Comparison of ENCODE assay signal across 21 mouse cellular contexts in the genomic region with DNA sequence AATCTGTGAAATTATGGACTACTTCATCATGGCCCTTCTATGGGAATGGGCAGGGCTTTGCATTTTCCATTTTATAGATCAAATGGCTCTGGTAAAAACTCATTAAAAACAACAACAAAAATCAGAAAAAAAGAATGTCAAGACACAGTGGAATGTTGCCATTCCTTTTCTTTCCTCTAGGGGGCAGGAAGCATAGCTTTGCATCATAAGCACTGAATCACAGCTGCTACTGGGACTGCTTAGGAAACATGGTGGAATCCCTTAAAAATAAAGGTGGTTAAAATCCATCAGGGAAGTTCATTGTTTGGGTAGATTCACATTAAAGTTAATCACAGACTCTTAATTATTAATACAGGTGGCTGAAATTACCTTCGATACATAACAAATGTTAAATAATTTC.
DNase-seq lines count a peak whose midpoint lies in the region; ATAC-seq and TF ChIP-seq lines count a peak whose summit lies in the region.
"Had no signal": no experiment of that assay in that cellular context is flagged by ENCODE, and none has a peak within 500 bp of the region (broad histone marks: within the 10 kb centered on the region; RNA-seq: fewer than 3 reads in every experiment).

No protein-coding gene starts in this region.

- H3K27me3 ChIP-seq in embryonic facial prominence, embryonic 11.5 days (ENCODE audit: control insufficient read depth, insufficient read depth, low read length), result no peaks in the 10 kb centered on the region
- no peaks in the 10 kb centered on the region for H3K27me3 ChIP-seq in embryonic facial prominence, embryonic 10.5 days (replicated peaks; ENCODE audit: low read depth, poor library complexity, severe bottlenecking)
- H3K27me3 ChIP-seq in kidney, postnatal 0 days (ENCODE audit: insufficient read depth, low read length), result no peaks in the 10 kb centered on the region
- no peaks in the 10 kb centered on the region for H3K27me3 ChIP-seq in kidney, adult 2 months (replicated peaks; ENCODE audit: control insufficient read depth, insufficient read depth, low read length)
- no peaks in the 10 kb centered on the region for H3K27me3 ChIP-seq in midbrain, embryonic 14.5 days (ENCODE audit: control insufficient read depth, insufficient read depth, low read length)
- H3K27me3 ChIP-seq in midbrain, embryonic 13.5 days, result no peaks in the 10 kb centered on the region
- H3K27me3 ChIP-seq: embryonic facial prominence, embryonic 12.5 days; hindbrain, embryonic 15.5 days; liver, embryonic 15.5 days had no signal

- no peaks in the 10 kb centered on the region for H3K9me3 ChIP-seq in embryonic facial prominence, embryonic 11.5 days (replicated peaks; ENCODE audit: control insufficient read depth, low read length)
- no peaks in the 10 kb centered on the region for H3K9me3 ChIP-seq in embryonic facial prominence, embryonic 10.5 days
- no peaks in the 10 kb centered on the region for H3K9me3 ChIP-seq in kidney, postnatal 0 days (replicated peaks; ENCODE audit: low read length)
- H3K9me3 ChIP-seq in midbrain, embryonic 14.5 days (ENCODE audit: control insufficient read depth, low read length), result no peaks in the 10 kb centered on the region
- no peaks in the 10 kb centered on the region for H3K9me3 ChIP-seq in midbrain, embryonic 13.5 days
- H3K9me3 ChIP-seq: embryonic facial prominence, embryonic 12.5 days; hindbrain, embryonic 15.5 days; liver, embryonic 15.5 days; midbrain, embryonic 10.5 days had no signal

- no peak for ATAC-seq in embryonic facial prominence, embryonic 11.5 days (replicated peaks; ENCODE audit: insufficient number of reproducible peaks, low FRiP score, low TSS enrichment, low read depth)
- ATAC-seq in kidney, postnatal 0 days (replicated peaks; ENCODE audit: low FRiP score, low read depth), result no peak
- ATAC-seq in midbrain, embryonic 14.5 days (ENCODE audit: low FRiP score, low TSS enrichment), result no peak
- ATAC-seq in midbrain, embryonic 13.5 days, result no peak

- no peaks in the 10 kb centered on the region for H3K4me1 ChIP-seq in embryonic facial prominence, embryonic 11.5 days (ENCODE audit: control insufficient read depth, insufficient read depth, low read length)
- no peaks in the 10 kb centered on the region for H3K4me1 ChIP-seq in embryonic facial prominence, embryonic 10.5 days
- H3K4me1 ChIP-seq in kidney, postnatal 0 days (replicated peaks; ENCODE audit: insufficient read depth, low read length), result no peaks in the 10 kb centered on the region
- no peaks in the 10 kb centered on the region for H3K4me1 ChIP-seq in kidney, adult 2 months (ENCODE audit: control insufficient read depth, insufficient read depth, low read length)
- no peaks in the 10 kb centered on the region for H3K4me1 ChIP-seq in midbrain, embryonic 14.5 days (ENCODE audit: control insufficient read depth, insufficient read depth, low read length)
- H3K4me1 ChIP-seq in midbrain, embryonic 13.5 days (replicated peaks), result no peaks in the 10 kb centered on the region
- H3K4me1 ChIP-seq: embryonic facial prominence, embryonic 12.5 days; hindbrain, embryonic 15.5 days; liver, embryonic 15.5 days; midbrain, embryonic 10.5 days had no signal

- TF ChIP-seq POLR2A in kidney, adult 2 months (IDR thresholded peaks at IDR 0.05; ENCODE audit: low read depth, low read length), result no peak
- TF ChIP-seq POLR2A in brain, embryonic 14.5 days (IDR thresholded peaks at IDR 0.05; ENCODE audit: borderline replicate concordance, extremely low read depth, insufficient read depth, insufficient read length, poor library complexity, severe bottlenecking), result no peak

- H3K9ac ChIP-seq in embryonic facial prominence, embryonic 11.5 days (replicated peaks; ENCODE audit: low read length), result no peak overlapping the region
- no peak overlapping the region for H3K9ac ChIP-seq in kidney, postnatal 0 days (ENCODE audit: low read depth, low read length)
- no peak overlapping the region for H3K9ac ChIP-seq in midbrain, embryonic 14.5 days (replicated peaks; ENCODE audit: low read length)
- no peak overlapping the region for H3K9ac ChIP-seq in midbrain, embryonic 13.5 days (replicated peaks)
- H3K9ac ChIP-seq: embryonic facial prominence, embryonic 12.5 days; hindbrain, embryonic 15.5 days; liver, embryonic 15.5 days had no signal

- H3K36me3 ChIP-seq in embryonic facial prominence, embryonic 11.5 days (replicated peaks; ENCODE audit: control insufficient read depth, insufficient read depth, low read depth, low read length), result no peaks in the 10 kb centered on the region
- no peaks in the 10 kb centered on the region for H3K36me3 ChIP-seq in embryonic facial prominence, embryonic 10.5 days (replicated peaks)
- H3K36me3 ChIP-seq in kidney, postnatal 0 days (ENCODE audit: insufficient read depth, low read length), result no peaks in the 10 kb centered on the region
- no peaks in the 10 kb centered on the region for H3K36me3 ChIP-seq in kidney, adult 2 months (ENCODE audit: control insufficient read depth, insufficient read depth, low read length)
- H3K36me3 ChIP-seq in midbrain, embryonic 14.5 days (ENCODE audit: control insufficient read depth, insufficient read depth, low read length), result no peaks in the 10 kb centered on the region
- H3K36me3 ChIP-seq in midbrain, embryonic 13.5 days, result no peaks in the 10 kb centered on the region
- H3K36me3 ChIP-seq: embryonic facial prominence, embryonic 12.5 days; hindbrain, embryonic 15.5 days; liver, embryonic 15.5 days; midbrain, embryonic 10.5 days had no signal

- 94% methylated on average over 1 of the region's 1 CpGs for WGBS in embryonic facial prominence, embryonic 11.5 days
- 94% methylated on average over 1 of the region's 1 CpGs for WGBS in embryonic facial prominence, embryonic 10.5 days
- WGBS in kidney, postnatal 0 days, result 91% methylated on average over 1 of the region's 1 CpGs
- 98% methylated on average over 1 of the region's 1 CpGs for WGBS in kidney, adult 2 months
- 89% methylated on average over 1 of the region's 1 CpGs for whole genome bisulfite sequencing in midbrain, embryonic 14.5 days
- WGBS in midbrain, embryonic 13.5 days, result 94% methylated on average over 1 of the region's 1 CpGs

- H3K4me3 ChIP-seq in embryonic facial prominence, embryonic 11.5 days (ENCODE audit: low read depth, low read length), result no peak overlapping the region
- H3K4me3 ChIP-seq in embryonic facial prominence, embryonic 10.5 days, result no peak overlapping the region
- no peak overlapping the region for H3K4me3 ChIP-seq in kidney, postnatal 0 days (replicated peaks; ENCODE audit: low read depth, low read length)
- H3K4me3 ChIP-seq in kidney, adult 2 months (ENCODE audit: insufficient read depth, low read depth, low read length), result no peak overlapping the region
- H3K4me3 ChIP-seq in midbrain, embryonic 14.5 days (replicated peaks; ENCODE audit: low read depth, low read length), result no peak overlapping the region
- H3K4me3 ChIP-seq in midbrain, embryonic 13.5 days (replicated peaks), result no peak overlapping the region
- H3K4me3 ChIP-seq: embryonic facial prominence, embryonic 12.5 days; hindbrain, embryonic 15.5 days; liver, embryonic 15.5 days; midbrain, embryonic 10.5 days; myocyte had no signal

- no peak overlapping the region for H3K4me2 ChIP-seq in embryonic facial prominence, embryonic 11.5 days (ENCODE audit: low read depth, low read length)
- no peak overlapping the region for H3K4me2 ChIP-seq in kidney, postnatal 0 days (ENCODE audit: low read length)
- H3K4me2 ChIP-seq in midbrain, embryonic 14.5 days (ENCODE audit: low read length), result no peak overlapping the region
- H3K4me2 ChIP-seq in midbrain, embryonic 13.5 days (replicated peaks), result no peak overlapping the region
- H3K4me2 ChIP-seq: embryonic facial prominence, embryonic 12.5 days; hindbrain, embryonic 15.5 days; liver, embryonic 15.5 days had no signal

- no peak overlapping the region for H3K27ac ChIP-seq in embryonic facial prominence, embryonic 11.5 days (replicated peaks; ENCODE audit: low read depth, low read length)
- no peak overlapping the region for H3K27ac ChIP-seq in embryonic facial prominence, embryonic 10.5 days (replicated peaks)
- H3K27ac ChIP-seq in kidney, postnatal 0 days, result no peak overlapping the region
- no peak overlapping the region for H3K27ac ChIP-seq in kidney, adult 2 months (ENCODE audit: insufficient read depth, low read depth, low read length)
- H3K27ac ChIP-seq in midbrain, embryonic 14.5 days (replicated peaks; ENCODE audit: low read depth, low read length), result no peak overlapping the region
- H3K27ac ChIP-seq in midbrain, embryonic 13.5 days, result no peak overlapping the region
- H3K27ac ChIP-seq: embryonic facial prominence, embryonic 12.5 days; hindbrain, embryonic 15.5 days; liver, embryonic 15.5 days; midbrain, embryonic 10.5 days had no signal

- DNase-seq in embryonic facial prominence, embryonic 11.5 days (ENCODE audit: low spot score), result peak; percentile 4
- no peak for DNase-seq in embryonic facial prominence, embryonic 10.5 days (ENCODE audit: low spot score)
- DNase-seq in kidney, postnatal 0 days (ENCODE audit: low spot score), result no peak
- no peak for DNase-seq in kidney, adult 2 months
- DNase-seq in midbrain, embryonic 14.5 days, result peak; percentile 2
- DNase-seq in brain, embryonic 14.5 days (ENCODE audit: low read depth), result no peak
- DNase-seq in left cerebral cortex, adult 18-20 months (ENCODE audit: low spot score in 2 of 2), result no peak
- DNase-seq: adrenal gland, adult 2 months; cerebellum, postnatal 10 days; heart, postnatal 10 days; kidney, adult 18-20 months; kidney, postnatal 4 days; left cerebral cortex, postnatal 4 days; lung, postnatal 36 days; thymus, adult 18-20 months had no signal

- peak; percentile 50; the same call in 1 of the 2 replicates for TF ChIP-seq CTCF in kidney, postnatal 0 days (IDR thresholded peaks at IDR 0.05; ENCODE audit: low read depth)
- no peak for TF ChIP-seq CTCF in kidney, adult 2 months (conservative IDR thresholded peaks at IDR 0.05; ENCODE audit: insufficient read depth, insufficient read length, low read depth, low read length)
- TF ChIP-seq CTCF in brain, embryonic 14.5 days (IDR thresholded peaks at IDR 0.05; ENCODE audit: borderline replicate concordance, extremely low read depth, insufficient read depth, insufficient read length), result peak; percentile 30; the same call in 1 of the 2 replicates

Comparison
In these comparisons a context has a peak if more than half of its experiments do, and no peak if none do; other contexts are left out.
1. DNase-seq: peak in embryonic facial prominence, embryonic 11.5 days (single experiment) and midbrain, embryonic 14.5 days (single experiment); none in embryonic facial prominence, embryonic 10.5 days (single experiment), kidney, postnatal 0 days (single experiment), kidney, adult 2 months (single experiment), brain, embryonic 14.5 days (single experiment) and left cerebral cortex, adult 18-20 months (0 of 2).